19 mouse cellular contexts compared by ENCODE assay signal in genomic region chr1:75561898-75562238, GRCm38 (mm10). TPM values are rescaled to one million over a fixed set of nuclear protein-coding genes. Genes with fewer than 3 reads are reported as not detected.
DNase-seq lines count a peak whose midpoint lies in the region; ATAC-seq and TF ChIP-seq lines count a peak whose summit lies in the region.
"Had no signal": no experiment of that assay in that cellular context is flagged by ENCODE, and none has a peak within 500 bp of the region (broad histone marks: within the 10 kb centered on the region; RNA-seq: fewer than 3 reads in every experiment).

No protein-coding gene starts in this region.

- peaks cover 6% of the 10 kb centered on the region; the same call in 1 of the 2 replicates for H3K9me3 ChIP-seq in heart, embryonic 14.5 days (ENCODE audit: control insufficient read depth, low read length)
- H3K9me3 ChIP-seq in hindbrain, postnatal 0 days (ENCODE audit: low read length): no peaks in the 10 kb centered on the region
- H3K9me3 ChIP-seq in hindbrain, embryonic 16.5 days (ENCODE audit: control insufficient read depth, low read length): no peaks in the 10 kb centered on the region
- no peaks in the 10 kb centered on the region for H3K9me3 ChIP-seq in neural tube, embryonic 15.5 days (replicated peaks)
- H3K9me3 ChIP-seq: liver, embryonic 12.5 days; stomach, embryonic 15.5 days had no signal

- no peak overlapping the region; the same call in 1 of the 2 replicates for H3K9ac ChIP-seq in heart, embryonic 14.5 days (ENCODE audit: low read length)
- no peak overlapping the region for H3K9ac ChIP-seq in hindbrain, postnatal 0 days (replicated peaks; ENCODE audit: low read length)
- no peak overlapping the region for H3K9ac ChIP-seq in hindbrain, embryonic 16.5 days (ENCODE audit: low read depth, low read length)
- H3K9ac ChIP-seq in neural tube, embryonic 15.5 days (replicated peaks): no peak overlapping the region
- H3K9ac ChIP-seq: limb, embryonic 12.5 days; liver, embryonic 12.5 days; stomach, embryonic 15.5 days had no signal

- H3K27me3 ChIP-seq in heart, embryonic 14.5 days (ENCODE audit: control insufficient read depth, insufficient read depth, low read length): peaks cover 3% of the 10 kb centered on the region
- no peaks in the 10 kb centered on the region for H3K27me3 ChIP-seq in hindbrain, postnatal 0 days (ENCODE audit: insufficient read depth, low read length)
- H3K27me3 ChIP-seq in hindbrain, embryonic 16.5 days (replicated peaks; ENCODE audit: control insufficient read depth, insufficient read depth, low read length): no peaks in the 10 kb centered on the region
- H3K27me3 ChIP-seq in neural tube, embryonic 15.5 days (replicated peaks): no peaks in the 10 kb centered on the region

- no peak overlapping the region for H3K4me3 ChIP-seq in heart, embryonic 14.5 days (ENCODE audit: control insufficient read depth in 1 of 2, insufficient read depth in 1 of 2, low read depth in 1 of 2, low read length in 2 of 2)
- no peak overlapping the region for H3K4me3 ChIP-seq in hindbrain, postnatal 0 days (ENCODE audit: low read length)
- H3K4me3 ChIP-seq in hindbrain, embryonic 16.5 days (ENCODE audit: low read length): no peak overlapping the region
- H3K4me3 ChIP-seq in neural tube, embryonic 15.5 days (replicated peaks): no peak overlapping the region
- H3K4me3 ChIP-seq: limb, embryonic 12.5 days; liver, embryonic 12.5 days; myocyte; stomach, embryonic 15.5 days had no signal

- 14% methylated on average over 1 of the region's 1 CpGs for WGBS in heart, embryonic 14.5 days
- 11% methylated on average over 1 of the region's 1 CpGs for WGBS in hindbrain, postnatal 0 days
- WGBS in hindbrain, embryonic 16.5 days: 48% methylated on average over 1 of the region's 1 CpGs
- 51% methylated on average over 1 of the region's 1 CpGs for WGBS in neural tube, embryonic 15.5 days

- no peak for DNase-seq in heart, postnatal 36 days
- DNase-seq in hindbrain, postnatal 0 days (ENCODE audit: low spot score): peak; percentile 44
- DNase-seq in neural tube, embryonic 10.5 days (ENCODE audit: extremely low spot score, low spot score): no peak
- DNase-seq in embryo, embryonic 9.5 days (ENCODE audit: extremely low spot score): no peak
- DNase-seq: gastrocnemius, postnatal 25 days; kidney, adult 2 months; kidney, postnatal 10 days; lung, adult 2 months; right cerebral cortex, postnatal 25 days had no signal

- H3K36me3 ChIP-seq in heart, embryonic 14.5 days (ENCODE audit: control insufficient read depth, insufficient read depth, low read length): peaks cover 19% of the 10 kb centered on the region
- H3K36me3 ChIP-seq in hindbrain, postnatal 0 days (ENCODE audit: insufficient read depth, low read length): peaks cover 9% of the 10 kb centered on the region
- peaks cover 14% of the 10 kb centered on the region; the same call in 1 of the 2 replicates for H3K36me3 ChIP-seq in hindbrain, embryonic 16.5 days (ENCODE audit: control insufficient read depth, insufficient read depth, low read length)
- H3K36me3 ChIP-seq in neural tube, embryonic 15.5 days: peaks cover 21% of the 10 kb centered on the region
- H3K36me3 ChIP-seq: liver, embryonic 12.5 days had no signal

- peaks cover 21 to 46% of the 10 kb centered on the region in 2 experiments for H3K4me1 ChIP-seq in heart, embryonic 14.5 days (ENCODE audit: control insufficient read depth in 2 of 2, insufficient read depth in 2 of 2, low read length in 2 of 2)
- peaks cover 15% of the 10 kb centered on the region; the same call in 1 of the 2 replicates for H3K4me1 ChIP-seq in hindbrain, postnatal 0 days (ENCODE audit: insufficient read depth, low read length)
- H3K4me1 ChIP-seq in hindbrain, embryonic 16.5 days (ENCODE audit: control insufficient read depth, insufficient read depth, low read depth, low read length): peaks cover 17% of the 10 kb centered on the region
- H3K4me1 ChIP-seq in neural tube, embryonic 15.5 days: peaks cover 24% of the 10 kb centered on the region

- no peak for TF ChIP-seq CTCF in hindbrain, postnatal 0 days (IDR thresholded peaks at IDR 0.05; ENCODE audit: low read depth)

- no peak for ATAC-seq in heart, embryonic 14.5 days (ENCODE audit: insufficient number of reproducible peaks, insufficient read depth, low FRiP score, low read depth)
- ATAC-seq in hindbrain, postnatal 0 days: no peak; the same call in 1 of the 2 replicates
- no peak; the same call in 1 of the 2 replicates for ATAC-seq in hindbrain, embryonic 16.5 days
- no peak for ATAC-seq in neural tube, embryonic 15.5 days (ENCODE audit: low FRiP score)
- ATAC-seq: inflammation-experienced regulatory T-cells, adult 6 months; liver, embryonic 12.5 days had no signal

- H3K4me2 ChIP-seq in heart, embryonic 14.5 days (ENCODE audit: low read length): no peak overlapping the region
- H3K4me2 ChIP-seq in hindbrain, postnatal 0 days (ENCODE audit: low read depth, low read length): no peak overlapping the region
- H3K4me2 ChIP-seq in hindbrain, embryonic 16.5 days (ENCODE audit: low read length): no peak overlapping the region
- no peak overlapping the region for H3K4me2 ChIP-seq in neural tube, embryonic 15.5 days
- H3K4me2 ChIP-seq: limb, embryonic 12.5 days; liver, embryonic 12.5 days; stomach, embryonic 15.5 days had no signal

- intact Hi-C loops in heart, postnatal 36 days (cut with DNase I): no loop called here

- H3K27ac ChIP-seq in heart, embryonic 14.5 days (replicated peaks in 1 of 2; ENCODE audit: control insufficient read depth in 1 of 2, insufficient read depth in 1 of 2, low read depth in 2 of 2, low read length in 2 of 2): peak overlapping the region; percentile 35 to 61; a peak in 3 of 4 replicates
- peak overlapping the region; percentile 76 for H3K27ac ChIP-seq in hindbrain, postnatal 0 days
- H3K27ac ChIP-seq in hindbrain, embryonic 16.5 days (ENCODE audit: low read depth, low read length): no peak overlapping the region
- H3K27ac ChIP-seq in neural tube, embryonic 15.5 days (replicated peaks): peak overlapping the region; percentile 19; the same call in 1 of the 2 replicates
- H3K27ac ChIP-seq: limb, embryonic 12.5 days; liver, embryonic 12.5 days; stomach, embryonic 15.5 days had no signal

RNA-seq across cellular contexts. Expression of gene Slc4a3, which starts 15.8 kb away (rescaled TPM):
- polyA plus RNA-seq in heart, embryonic 14.5 days (2014; fragmentation: Nextera tagmentation; extraction: Ambion mirVana): 20.8 and 24.2 TPM in 2 replicates
- total RNA-seq in heart, postnatal 36 days (2021): 100 to 1,000 TPM; 233 to 249 TPM
- 191 and 194 TPM in 2 replicates for total RNA-seq in hindbrain, postnatal 0 days (2014; rRNA removed)
- polyA plus RNA-seq in hindbrain, postnatal 0 days (2015; fragmentation: Nextera tagmentation; extraction: Ambion mirVana): 90.0 and 96.4 TPM in 2 replicates
- polyA plus RNA-seq in hindbrain, embryonic 16.5 days (2015; fragmentation: Nextera tagmentation; extraction: Ambion mirVana): 84.9 and 85.4 TPM in 2 replicates
- polyA plus RNA-seq in neural tube, embryonic 15.5 days (2015; fragmentation: Nextera tagmentation; extraction: Ambion mirVana): 62.7 and 75.1 TPM in 2 replicates
- total RNA-seq: megakaryocyte-erythroid progenitor cell, adult 5-6 weeks; neutrophil, adult 5-6 weeks had no signal

RNA-seq across cellular contexts. Expression of gene Stk11ip, which starts 40.5 kb away (rescaled TPM):
- 11.3 and 11.8 TPM in 2 replicates for polyA plus RNA-seq in heart, embryonic 14.5 days (2014; fragmentation: Nextera tagmentation; extraction: Ambion mirVana)
- 10 to 100 TPM in 1 of 2 experiments, 1 to 10 TPM in 1; 9.2 to 14.1 TPM for total RNA-seq in heart, postnatal 36 days (2021)
- total RNA-seq in hindbrain, postnatal 0 days (2014; rRNA removed): 27.9 and 46.9 TPM in 2 replicates
- 13.5 and 14.0 TPM in 2 replicates for polyA plus RNA-seq in hindbrain, postnatal 0 days (2015; fragmentation: Nextera tagmentation; extraction: Ambion mirVana)
- 20.4 and 23.9 TPM in 2 replicates for polyA plus RNA-seq in hindbrain, embryonic 16.5 days (2015; fragmentation: Nextera tagmentation; extraction: Ambion mirVana)
- polyA plus RNA-seq in neural tube, embryonic 15.5 days (2015; fragmentation: Nextera tagmentation; extraction: Ambion mirVana): 20.0 and 21.2 TPM in 2 replicates

RNA-seq across cellular contexts. Expression of gene Inha, which starts 55.0 kb away (rescaled TPM):
- polyA plus RNA-seq in heart, embryonic 14.5 days (2014; fragmentation: Nextera tagmentation; extraction: Ambion mirVana): 2.6 and 3.9 TPM in 2 replicates
- total RNA-seq in heart, postnatal 36 days (2021): 1 to 10 TPM; 3.6 TPM
- 28.9 and 31.8 TPM in 2 replicates for total RNA-seq in hindbrain, postnatal 0 days (2014; rRNA removed)
- polyA plus RNA-seq in hindbrain, postnatal 0 days (2015; fragmentation: Nextera tagmentation; extraction: Ambion mirVana): 20.3 TPM in 2 replicates
- 17.9 and 18.7 TPM in 2 replicates for polyA plus RNA-seq in hindbrain, embryonic 16.5 days (2015; fragmentation: Nextera tagmentation; extraction: Ambion mirVana)
- 18.1 and 23.5 TPM in 2 replicates for polyA plus RNA-seq in neural tube, embryonic 15.5 days (2015; fragmentation: Nextera tagmentation; extraction: Ambion mirVana)
- total RNA-seq: neutrophil, adult 5-6 weeks had no signal
- polyA plus RNA-seq: inflammation-experienced regulatory T-cells, adult 6 months had no signal

RNA-seq across cellular contexts. Expression of gene Obsl1, which starts 55.6 kb away (rescaled TPM):
- 109 and 124 TPM in 2 replicates for polyA plus RNA-seq in heart, embryonic 14.5 days (2014; fragmentation: Nextera tagmentation; extraction: Ambion mirVana)
- total RNA-seq in heart, postnatal 36 days (2021): 100 to 1,000 TPM; 130 to 136 TPM
- 52.4 and 62.4 TPM in 2 replicates for total RNA-seq in hindbrain, postnatal 0 days (2014; rRNA removed)
- 22.7 and 23.9 TPM in 2 replicates for polyA plus RNA-seq in hindbrain, postnatal 0 days (2015; fragmentation: Nextera tagmentation; extraction: Ambion mirVana)
- polyA plus RNA-seq in hindbrain, embryonic 16.5 days (2015; fragmentation: Nextera tagmentation; extraction: Ambion mirVana): 25.4 and 26.1 TPM in 2 replicates
- polyA plus RNA-seq in neural tube, embryonic 15.5 days (2015; fragmentation: Nextera tagmentation; extraction: Ambion mirVana): 33.1 and 37.6 TPM in 2 replicates
- total RNA-seq: neutrophil, adult 5-6 weeks had no signal
- polyA plus RNA-seq: inflammation-experienced regulatory T-cells, adult 6 months had no signal
